Mouse (Mus musculus): ENCODE measurements around the gene Entpd2. TPM values are rescaled to one million over a fixed set of nuclear protein-coding genes. Genes with fewer than 3 reads are reported as not detected.
A peak's percentile ranks its signal among the peaks of the same experiment; 100 is the strongest.
"Not testable (repeated sequence)": the region's sequence is repeated elsewhere in the genome, so short reads cannot be mapped to it uniquely, and the experiment has no call there.

Entpd2 gene
- total RNA-seq, 2 experiments from 2014 or later = not detected

DNA sequence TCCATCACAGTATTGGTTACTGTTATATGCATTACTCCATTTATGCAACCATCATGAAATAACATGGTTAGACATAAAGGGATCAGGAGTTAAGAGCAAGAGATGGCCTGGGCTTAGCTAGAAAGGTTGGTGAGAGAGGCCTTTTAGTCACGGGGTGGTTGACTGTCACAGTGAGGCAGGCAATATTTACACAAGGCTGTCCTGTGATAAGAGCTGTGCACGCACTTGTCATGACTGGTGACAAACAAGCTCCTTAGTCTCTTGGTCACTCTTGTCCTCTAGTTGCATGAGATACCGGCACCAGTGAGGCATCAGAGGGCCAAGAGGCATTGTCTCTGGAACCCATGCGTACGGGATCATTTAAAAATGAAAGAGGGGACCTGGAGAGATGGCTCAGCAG is 11.2 kb upstream of the Entpd2 start:
- ATAC-seq (replicated peaks; ENCODE audit: low FRiP score, poor library complexity, severe bottlenecking) = no peak

- no peak for ATAC-seq (replicated peaks; ENCODE audit: low FRiP score, poor library complexity, severe bottlenecking)
These were observed 4.4 kb upstream of the Entpd2 start for GRCm38 (mm10) chr2:25391266-25391665.

DNA sequence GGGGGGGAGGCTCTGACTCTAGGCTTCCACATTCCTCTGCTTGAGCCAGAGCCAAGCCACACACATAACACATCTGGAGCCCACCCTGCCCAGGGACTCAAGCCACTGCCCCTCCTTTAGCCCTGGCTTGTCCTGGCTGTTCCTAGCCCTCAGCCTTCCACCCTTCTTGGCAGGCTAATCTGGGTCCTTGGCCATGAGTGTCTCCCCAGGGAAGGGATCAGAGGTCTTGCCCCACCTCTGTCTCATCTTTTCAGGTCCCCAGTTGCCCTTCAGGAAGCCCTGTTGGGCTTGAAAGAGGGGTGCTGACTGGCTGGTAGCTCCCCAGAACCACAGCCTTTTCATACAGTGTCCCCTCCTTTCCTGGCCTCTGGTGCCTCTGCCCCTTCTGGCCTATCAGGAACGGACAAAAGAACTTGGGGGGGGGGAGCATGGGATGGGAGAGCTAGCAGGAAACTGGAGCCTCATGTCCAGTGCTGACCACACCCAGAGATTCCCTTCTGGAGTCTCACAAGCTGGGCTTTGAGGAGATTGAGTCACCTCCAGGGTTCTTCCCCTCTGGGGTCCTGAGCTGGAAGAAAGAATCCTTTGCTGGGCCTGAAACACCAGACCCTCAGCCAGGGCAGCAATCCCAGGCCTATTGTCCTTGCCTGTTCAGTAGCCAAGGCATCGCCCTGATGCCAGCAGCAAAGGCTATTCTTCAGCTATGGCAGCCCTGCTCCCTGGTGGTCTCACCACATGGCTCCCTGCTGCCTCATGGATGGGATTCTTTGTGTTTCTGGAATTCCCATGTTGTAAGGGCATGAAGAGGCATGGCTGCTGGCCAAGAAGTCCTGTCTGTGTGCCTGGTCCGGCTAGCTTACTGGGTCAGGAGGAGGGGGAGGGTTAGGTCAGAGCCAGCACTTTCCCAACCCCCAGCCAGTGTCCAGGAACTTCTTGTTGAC is 1.1 kb upstream of the Entpd2 start:
- no peak for ATAC-seq (replicated peaks; ENCODE audit: low FRiP score, poor library complexity, severe bottlenecking)

- no peak for ATAC-seq (replicated peaks; ENCODE audit: low FRiP score, poor library complexity, severe bottlenecking)
These were observed 916 bp downstream of the Entpd2 start for GRCm38 (mm10) chr2:25396597-25396983.

DNA sequence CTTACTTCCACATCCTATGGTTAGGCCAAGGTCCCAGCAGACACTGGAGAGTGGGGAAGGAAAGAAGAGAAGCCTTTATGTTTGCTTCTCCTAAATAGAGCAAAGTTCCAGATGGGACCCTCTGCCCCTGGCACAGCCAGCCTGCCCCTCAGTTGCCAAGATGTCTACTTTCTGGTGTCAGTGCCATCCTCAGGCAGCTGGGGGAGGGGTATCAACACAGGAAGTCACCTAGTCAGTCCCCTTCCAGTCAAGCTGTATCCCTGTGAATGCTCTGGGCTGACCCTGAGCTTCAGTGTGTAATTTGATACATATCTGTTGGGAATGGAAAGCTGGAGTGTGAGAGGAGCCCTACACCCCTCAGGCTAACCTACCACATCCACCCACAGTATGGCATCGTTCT is 1.3 kb downstream of the Entpd2 start:
- no peak for ATAC-seq (replicated peaks; ENCODE audit: low FRiP score, poor library complexity, severe bottlenecking)

GRCm38 (mm10) chr2:25398065-25398464 is 2.4 kb downstream of the Entpd2 start:
- ATAC-seq (replicated peaks; ENCODE audit: low FRiP score, poor library complexity, severe bottlenecking) = no peak

DNA sequence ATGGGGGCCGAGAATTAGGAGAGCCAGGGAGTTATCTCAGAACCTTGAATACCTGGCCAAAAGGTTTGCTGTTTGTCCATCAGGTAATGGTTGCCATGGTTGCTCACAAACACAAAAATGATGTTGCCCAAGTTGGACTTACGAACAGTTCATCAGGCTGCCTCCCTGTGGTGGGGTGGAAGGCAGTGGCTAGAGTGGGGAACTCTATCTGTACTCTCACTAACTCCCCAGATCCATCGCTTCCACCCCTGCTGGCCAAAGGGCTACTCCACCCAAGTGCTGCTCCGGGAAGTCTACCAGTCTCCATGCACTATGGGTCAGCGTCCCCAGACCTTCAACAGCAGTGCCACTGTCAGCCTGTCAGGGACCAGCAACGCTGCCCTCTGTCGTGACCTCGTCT is 3.4 kb downstream of the Entpd2 start, which contains the start of gene Npdc1:
Npdc1 (plus strand) TSS at position 301 of the 400 bp plus-strand sequence.
- no peak for ATAC-seq (replicated peaks; ENCODE audit: low FRiP score, poor library complexity, severe bottlenecking)

DNA sequence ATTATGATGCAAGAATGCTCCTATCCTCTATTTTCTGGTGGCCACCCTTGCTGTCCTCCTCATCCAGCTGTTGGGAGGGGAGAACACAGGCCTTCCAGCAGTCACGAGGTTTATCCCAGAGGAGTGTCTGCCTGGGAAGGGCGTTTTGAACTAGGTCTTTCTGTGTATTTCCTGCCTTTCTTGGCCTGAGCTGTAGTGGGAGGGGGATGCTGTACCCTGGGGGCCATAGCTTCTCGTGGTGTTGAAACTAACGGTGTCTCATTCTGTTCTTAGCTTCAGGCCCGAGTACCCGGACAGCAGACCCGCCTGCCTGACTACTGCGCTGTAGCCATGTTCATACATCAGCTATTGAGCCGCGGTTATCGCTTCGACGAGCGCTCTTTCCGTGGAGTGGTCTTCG is 4.6 kb downstream of the Entpd2 start:
- no peak for ATAC-seq (replicated peaks; ENCODE audit: low FRiP score, poor library complexity, severe bottlenecking)

DNA sequence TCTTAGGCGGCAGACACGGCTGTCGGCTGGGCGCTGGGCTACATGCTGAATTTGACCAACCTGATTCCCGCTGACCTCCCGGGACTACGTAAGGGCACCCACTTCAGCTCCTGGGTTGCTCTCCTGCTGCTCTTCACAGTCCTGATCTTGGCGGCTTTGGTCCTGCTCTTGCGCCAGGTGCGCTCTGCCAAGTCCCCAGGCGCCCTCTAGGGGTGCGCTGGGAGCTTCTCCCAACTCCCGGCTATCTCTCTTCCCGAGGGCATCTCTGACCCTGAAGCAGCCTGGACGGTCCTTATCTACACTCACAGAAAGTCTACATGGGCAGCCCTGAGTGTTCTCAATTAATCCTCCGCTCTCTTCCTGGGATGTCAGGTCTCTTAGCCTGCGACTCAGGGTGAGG is 5.1 kb downstream of the Entpd2 start:
- no peak for ATAC-seq (replicated peaks; ENCODE audit: low FRiP score, poor library complexity, severe bottlenecking)

GRCm38 (mm10) chr2:25402377-25402971 is 6.8 kb downstream of the Entpd2 start:
- ATAC-seq (replicated peaks; ENCODE audit: low FRiP score, poor library complexity, severe bottlenecking) = peak; percentile 32; the same call in 1 of the 2 replicates

DNA sequence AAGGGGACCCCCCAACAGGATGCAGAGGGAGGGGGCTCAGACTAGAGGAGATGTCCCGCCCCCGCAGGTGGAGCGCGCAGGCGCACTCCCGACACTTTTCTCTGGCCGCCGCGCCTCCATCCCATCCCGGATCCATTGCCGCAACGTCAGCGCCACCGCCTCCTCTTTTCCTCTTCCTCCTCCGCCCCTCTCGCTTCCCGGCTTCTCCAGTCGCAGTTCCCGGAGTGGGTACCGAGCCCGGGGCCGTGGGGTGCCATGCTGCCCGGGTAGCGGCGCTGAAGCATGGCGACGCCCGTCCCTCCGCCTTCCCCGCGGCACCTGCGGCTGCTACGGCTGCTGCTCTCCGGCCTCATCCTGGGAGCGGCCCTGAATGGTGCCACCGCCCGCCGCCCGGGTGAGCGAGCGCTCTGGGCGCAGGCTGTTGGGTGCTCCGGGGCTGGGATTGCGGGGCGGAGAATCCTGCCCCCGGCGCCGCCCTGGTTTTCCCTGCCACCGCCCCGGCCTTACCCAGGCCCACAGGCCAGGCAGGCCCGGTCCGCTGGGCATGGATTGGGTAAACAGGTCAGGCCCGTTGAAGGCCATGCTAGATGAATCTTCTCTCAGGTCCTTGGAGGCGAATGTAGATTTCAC is 7.4 kb downstream of the Entpd2 start:
- no peak for ATAC-seq (replicated peaks; ENCODE audit: low FRiP score, poor library complexity, severe bottlenecking)

- no peak for ATAC-seq (replicated peaks; ENCODE audit: low FRiP score, poor library complexity, severe bottlenecking)
These were observed 8.3 kb downstream of the Entpd2 start for GRCm38 (mm10) chr2:25403994-25404393.

DNA sequence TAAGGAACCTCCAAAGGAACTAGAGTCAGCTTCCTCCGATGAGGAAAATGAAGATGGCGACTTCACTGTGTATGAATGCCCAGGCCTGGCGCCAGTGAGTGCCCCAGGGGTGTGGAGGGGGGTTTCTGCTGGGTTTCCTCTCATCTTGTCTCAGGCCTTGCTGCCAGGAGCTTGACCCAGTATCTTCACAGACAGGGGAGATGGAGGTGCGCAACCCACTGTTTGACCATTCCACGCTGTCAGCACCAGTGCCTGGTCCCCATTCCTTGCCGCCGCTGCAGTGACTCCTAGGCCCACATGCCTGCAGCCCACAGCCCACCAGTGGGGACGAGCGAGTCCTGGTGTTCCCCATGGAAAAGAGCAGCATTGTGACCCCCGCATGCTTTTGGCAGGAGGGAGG is 13.2 kb downstream of the Entpd2 start:
- no peak for ATAC-seq (replicated peaks; ENCODE audit: low FRiP score, poor library complexity, severe bottlenecking)

DNA sequence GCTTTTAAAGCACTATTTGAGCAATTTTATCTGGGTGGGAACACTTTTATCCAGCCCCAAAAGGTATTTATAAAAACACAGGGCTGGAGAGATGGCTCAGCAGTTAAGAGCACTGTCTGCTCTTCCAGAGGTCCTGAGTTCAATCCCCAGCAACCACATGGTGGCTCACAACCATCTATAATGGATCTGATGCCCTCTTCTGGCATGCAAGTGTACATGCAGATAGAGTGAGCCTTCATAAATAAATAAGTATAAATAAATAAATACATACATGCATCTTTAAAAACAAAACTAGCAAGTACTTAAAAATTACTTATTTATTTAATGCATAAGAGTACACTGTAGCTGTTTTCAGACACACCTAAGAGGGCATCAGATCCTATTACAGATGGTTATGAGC is 17.8 kb downstream of the Entpd2 start:
- not testable (repeated sequence) for ATAC-seq (replicated peaks; ENCODE audit: low FRiP score, poor library complexity, severe bottlenecking)

- ATAC-seq (replicated peaks; ENCODE audit: low FRiP score, poor library complexity, severe bottlenecking) = no peak
These were observed 21.8 kb downstream of the Entpd2 start for GRCm38 (mm10) chr2:25417426-25417825.

- no peak for ATAC-seq (replicated peaks; ENCODE audit: low FRiP score, poor library complexity, severe bottlenecking)
These were observed 26.2 kb downstream of the Entpd2 start for GRCm38 (mm10) chr2:25421896-25422295.

DNA sequence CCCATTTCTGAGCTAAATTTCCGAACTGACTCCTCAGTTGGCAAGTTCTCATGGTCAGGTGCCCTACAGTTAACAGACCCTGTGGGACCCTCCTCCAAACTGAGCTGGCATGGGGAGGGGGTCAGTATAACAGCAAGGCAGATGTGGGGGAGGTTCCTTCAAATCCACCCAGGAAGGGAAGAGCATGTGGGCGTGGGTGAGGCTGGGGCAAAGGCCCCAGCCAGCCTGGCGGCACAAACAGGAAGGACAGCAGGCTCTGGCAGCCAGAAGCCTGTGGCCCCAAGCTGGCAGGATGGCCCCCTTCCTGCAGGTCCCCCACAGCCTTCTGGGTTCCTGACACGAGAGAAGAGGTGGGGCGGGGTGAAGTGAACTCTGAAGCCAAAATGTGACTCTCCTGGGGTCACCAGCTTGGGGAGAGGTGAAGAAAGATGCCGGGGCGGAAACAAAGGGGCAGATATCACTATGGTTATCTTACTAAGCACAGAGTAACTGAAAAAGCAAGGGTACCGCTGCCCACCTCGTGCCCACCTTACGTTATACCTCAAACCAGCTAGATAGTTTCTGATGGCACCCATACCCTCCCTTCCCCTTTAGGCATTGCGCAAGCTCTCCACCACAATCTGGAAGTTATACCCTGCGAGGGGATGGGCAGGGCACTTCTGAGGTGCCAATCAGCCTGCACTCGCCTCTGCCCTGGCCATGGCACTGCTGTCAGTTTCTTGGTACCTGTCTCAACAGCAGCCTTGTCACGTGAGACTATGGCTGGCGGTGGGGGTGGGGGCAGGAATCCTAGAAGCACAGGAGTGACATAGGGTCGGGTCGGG is 27.1 kb downstream of the Entpd2 start, which contains the start of gene Fut7:
Fut7 (plus strand) TSS at position 681 of the 824 bp plus-strand sequence.
- ATAC-seq (replicated peaks; ENCODE audit: low FRiP score, poor library complexity, severe bottlenecking) = no peak

DNA sequence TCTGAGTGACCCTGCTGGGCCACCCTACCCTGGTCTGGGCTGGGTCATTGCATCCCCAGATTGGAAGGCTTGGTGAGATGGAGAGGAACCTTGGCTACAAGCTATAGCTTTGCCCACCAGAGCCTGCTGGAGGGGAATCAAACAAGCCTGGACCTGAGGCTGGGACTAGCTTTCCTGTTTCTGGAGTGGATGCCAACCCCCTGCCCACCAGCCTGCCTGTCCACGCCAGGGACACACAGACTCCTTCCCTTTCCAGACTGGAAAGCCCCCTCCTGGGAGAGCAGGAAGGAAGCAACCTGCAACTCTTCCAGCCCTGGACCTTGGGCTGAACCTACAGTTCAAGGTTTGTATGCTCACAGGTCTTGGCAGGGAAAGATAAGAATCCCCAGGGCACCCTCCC is 28.0 kb downstream of the Entpd2 start:
- no peak for ATAC-seq (replicated peaks; ENCODE audit: low FRiP score, poor library complexity, severe bottlenecking)

DNA sequence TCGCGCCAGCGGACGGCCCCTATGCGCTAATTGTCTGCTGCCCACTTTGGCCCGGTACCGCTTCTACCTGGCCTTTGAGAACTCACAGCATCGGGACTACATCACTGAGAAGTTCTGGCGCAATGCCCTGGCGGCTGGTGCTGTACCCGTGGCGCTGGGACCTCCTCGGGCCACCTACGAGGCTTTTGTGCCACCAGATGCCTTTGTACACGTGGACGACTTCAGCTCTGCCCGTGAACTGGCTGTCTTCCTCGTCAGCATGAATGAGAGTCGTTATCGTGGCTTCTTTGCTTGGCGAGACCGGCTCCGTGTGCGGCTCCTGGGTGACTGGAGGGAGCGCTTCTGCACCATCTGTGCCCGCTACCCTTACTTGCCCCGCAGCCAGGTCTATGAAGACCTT is 29.8 kb downstream of the Entpd2 start:
- no peak for ATAC-seq (replicated peaks; ENCODE audit: low FRiP score, poor library complexity, severe bottlenecking)

GRCm38 (mm10) chr2:25426721-25427191 is 31.1 kb downstream of the Entpd2 start:
- peak; percentile 50 for ATAC-seq (replicated peaks; ENCODE audit: low FRiP score, poor library complexity, severe bottlenecking)
